Comparison of ENCODE assay signal across 8 mouse cellular contexts in genomic region chr16:91372577-91373472, GRCm38 (mm10). TPM values are rescaled to one million over a fixed set of nuclear protein-coding genes. Genes with fewer than 3 reads are reported as not detected.
DNase-seq lines count a peak whose midpoint lies in the region; ATAC-seq and TF ChIP-seq lines count a peak whose summit lies in the region.

TSS of gene Ifnar2 (plus strand) at chr16:91372783.

- H3K9me3 ChIP-seq in hindbrain, embryonic 15.5 days, result no peaks in the 10 kb centered on the region

- TF ChIP-seq CTCF in left cerebral cortex, adult 2 months (IDR thresholded peaks at IDR 0.05), result no peak

- intact Hi-C loops in left cerebral cortex, adult 2 months (cut with DNase I), result loop anchor here (5.0 kb wide), 1 partner anchor 114 kb away; the partner anchor contains the start of gene Ifnar1

- peaks cover 19% of the 10 kb centered on the region for H3K4me1 ChIP-seq in hindbrain, embryonic 15.5 days (replicated peaks)

- peak within 1 kb of the TSS; percentile 96 for H3K27ac ChIP-seq in hindbrain, embryonic 15.5 days (replicated peaks)
- peak within 1 kb of the TSS; percentile 94 for H3K27ac ChIP-seq in left cerebral cortex, adult 2 months
- H3K27ac ChIP-seq in macrophage, result peak within 1 kb of the TSS; percentile 93

- H3K4me3 ChIP-seq in hindbrain, embryonic 15.5 days, result peak within 1 kb of the TSS; percentile 85
- H3K4me3 ChIP-seq in left cerebral cortex, adult 2 months, result peak within 1 kb of the TSS; percentile 99
- peak within 1 kb of the TSS; percentile 93 for H3K4me3 ChIP-seq in macrophage (ENCODE audit: inconsistent target)

- no peaks in the 10 kb centered on the region for H3K36me3 ChIP-seq in hindbrain, embryonic 15.5 days
- H3K36me3 ChIP-seq in macrophage (ENCODE audit: inconsistent target), result peaks cover 10% of the 10 kb centered on the region; the same call in 1 of the 2 replicates

- H3K4me2 ChIP-seq in hindbrain, embryonic 15.5 days, result peak within 1 kb of the TSS; percentile 71

- peak; percentile 78 for DNase-seq in R1 (ENCODE audit: low read depth, low spot score)
- peak; percentile 79 to 84 for DNase-seq in cerebellum, postnatal 25 days
- DNase-seq in gastrocnemius, adult 18-20 months (ENCODE audit: low spot score), result peak; percentile 74
- DNase-seq in left cerebral cortex, adult 2 months (ENCODE audit: extremely low spot score in 1 of 2, low spot score in 2 of 2), result peak; percentile 72 to 76
- DNase-seq in right cerebral cortex, adult 2 months (ENCODE audit: low spot score in 2 of 2), result peak; percentile 73 to 77
- peak; percentile 29 for DNase-seq in urinary bladder, postnatal 10 days (ENCODE audit: low spot score)

- peak; percentile 96 for ATAC-seq in hindbrain, embryonic 15.5 days (ENCODE audit: low FRiP score, low read depth)

- WGBS in hindbrain, embryonic 15.5 days, result under 1% methylated on average over 62 of the region's 62 CpGs
- 1% methylated on average over 61 of the region's 62 CpGs for WGBS in macrophage (ENCODE audit: missing documents)

- peaks cover 62% of the 10 kb centered on the region for H3K79me2 ChIP-seq in macrophage (ENCODE audit: inconsistent target)

- H3K27me3 ChIP-seq in hindbrain, embryonic 15.5 days, result no peaks in the 10 kb centered on the region

- H3K9ac ChIP-seq in hindbrain, embryonic 15.5 days, result peak within 1 kb of the TSS; percentile 70

RNA-seq across cellular contexts. Expression of gene Ifnar2, which starts in this region (rescaled TPM):
- total RNA-seq in gastrocnemius, adult 18-20 months (2021), result 1 to 10 TPM; 4.7 to 6.0 TPM
- polyA plus RNA-seq in hindbrain, embryonic 15.5 days (2015; fragmentation: Nextera tagmentation; extraction: Ambion mirVana), result 37.1 and 39.5 TPM in 2 replicates
- total RNA-seq in left cerebral cortex, adult 2 months (2021), result 10 to 100 TPM; 20.2 to 20.3 TPM
- total RNA-seq in macrophage (2018; cell fraction: chromatin; rRNA removed), result 100 to 1,000 TPM; 154 to 353 (median 191) TPM
- total RNA-seq in macrophage (2018; cell fraction: cytosol; rRNA removed), result 100 to 1,000 TPM; 175 to 241 (median 207) TPM
- 100 to 1,000 TPM; 188 to 308 (median 236) TPM for total RNA-seq in macrophage (2018; cell fraction: nucleus; rRNA removed)
- polyA plus RNA-seq in macrophage (2018), result 183 to 327 TPM (median 193 TPM) in 3 replicates

Comparison
In these comparisons a context has a peak if more than half of its experiments do, and no peak if none do; other contexts are left out.
1. Peak in every context shown above with its lines: DNase-seq, ATAC-seq, H3K4me3 ChIP-seq and H3K27ac ChIP-seq.
2. DNase-seq: peak in every context shown above with its lines; median percentile 82 in cerebellum, postnatal 25 days; 78 in R1; 75 in right cerebral cortex, adult 2 months; 74 in gastrocnemius, adult 18-20 months; 74 in left cerebral cortex, adult 2 months; 29 in urinary bladder, postnatal 10 days.